Comparison of ENCODE assay signal across 9 mouse cellular contexts in genomic region chr9:50451456-50452218, GRCm38 (mm10). TPM values are rescaled to one million over a fixed set of nuclear protein-coding genes. Genes with fewer than 3 reads are reported as not detected.
DNase-seq lines count a peak whose midpoint lies in the region; ATAC-seq lines count a peak whose summit lies in the region.
"Had no signal": no experiment of that assay in that cellular context is flagged by ENCODE, and none has a peak within 500 bp of the region (broad histone marks: within the 10 kb centered on the region; RNA-seq: fewer than 3 reads in every experiment).

No protein-coding gene starts in this region.

- H3K27me3 ChIP-seq in heart, embryonic 15.5 days: no peaks in the 10 kb centered on the region
- no peaks in the 10 kb centered on the region for H3K27me3 ChIP-seq in neural tube, embryonic 11.5 days (ENCODE audit: control insufficient read depth, insufficient read depth, low read length)
- H3K27me3 ChIP-seq: Patski had no signal

- H3K4me1 ChIP-seq in heart, embryonic 15.5 days (replicated peaks): 0 out of 2 replicates have a peak, but pooled peaks cover 3% of the 10 kb centered on the region
- H3K4me1 ChIP-seq in neural tube, embryonic 11.5 days (ENCODE audit: control insufficient read depth, insufficient read depth, low read length): no peaks in the 10 kb centered on the region

- DNase-seq in heart, postnatal 4 days: no peak
- DNase-seq in cerebellum, postnatal 14 days: peak; percentile 70 to 79
- DNase-seq in frontal cortex, postnatal 10 days (ENCODE audit: low spot score in 2 of 2): peak; percentile 29 to 48
- DNase-seq in left cerebral cortex, postnatal 4 days: peak; percentile 84
- peak; percentile 36 for DNase-seq in neural tube, embryonic 11.5 days (ENCODE audit: low spot score)
- DNase-seq in adrenal gland, adult 8-10 months: no peak
- no peak for DNase-seq in spleen, adult 12 weeks (ENCODE audit: low spot score)

- H3K4me2 ChIP-seq in heart, embryonic 15.5 days: peak overlapping the region; percentile 38
- H3K4me2 ChIP-seq in neural tube, embryonic 11.5 days (ENCODE audit: low read depth): no peak overlapping the region; the same call in 1 of the 2 replicates

- H3K27ac ChIP-seq in heart, embryonic 15.5 days: no peak overlapping the region
- peak overlapping the region; percentile 35; the same call in 1 of the 2 replicates for H3K27ac ChIP-seq in neural tube, embryonic 11.5 days (ENCODE audit: low read depth, low read length)

- no peaks in the 10 kb centered on the region for H3K36me3 ChIP-seq in heart, embryonic 15.5 days
- no peaks in the 10 kb centered on the region for H3K36me3 ChIP-seq in neural tube, embryonic 11.5 days (ENCODE audit: control insufficient read depth, insufficient read depth, low read length)

- WGBS in heart, embryonic 15.5 days: 48% methylated on average over 9 of the region's 9 CpGs
- 57% methylated on average over 9 of the region's 9 CpGs for WGBS in neural tube, embryonic 11.5 days

- H3K4me3 ChIP-seq in heart, embryonic 15.5 days: no peak overlapping the region
- H3K4me3 ChIP-seq in neural tube, embryonic 11.5 days (ENCODE audit: low read depth, low read length): no peak overlapping the region

- no peak for ATAC-seq in heart, embryonic 15.5 days (replicated peaks; ENCODE audit: insufficient number of reproducible peaks, insufficient read depth, low FRiP score, low read depth)
- no peak for ATAC-seq in neural tube, embryonic 11.5 days (ENCODE audit: insufficient read depth, low FRiP score, low TSS enrichment)

- no peaks in the 10 kb centered on the region for H3K9me3 ChIP-seq in heart, embryonic 15.5 days (replicated peaks)
- no peaks in the 10 kb centered on the region for H3K9me3 ChIP-seq in neural tube, embryonic 11.5 days (ENCODE audit: control insufficient read depth, low read length)

- H3K9ac ChIP-seq in heart, embryonic 15.5 days: no peak overlapping the region
- H3K9ac ChIP-seq in neural tube, embryonic 11.5 days (ENCODE audit: low read length): no peak overlapping the region

- intact Hi-C loops in left cerebral cortex, postnatal 4 days (cut with DNase I): no loop called here

RNA-seq across cellular contexts. Expression of gene Plet1, which starts 42.7 kb away (rescaled TPM):
- 0.45 and 1.4 TPM in 2 replicates for polyA plus RNA-seq in heart, embryonic 15.5 days (2015; fragmentation: Nextera tagmentation; extraction: Ambion mirVana)
- total RNA-seq in heart, postnatal 4 days (2021): 1 to 10 TPM in 1 of 2 experiments, under 1 TPM in 1; 0.88 to 1.3 TPM
- total RNA-seq in left cerebral cortex, postnatal 4 days (2021): not detected
- polyA plus RNA-seq in neural tube, embryonic 11.5 days (2014; fragmentation: Nextera tagmentation; extraction: Ambion mirVana): 0.49 and 0.51 TPM in 2 replicates
- under 1 TPM in 2 of 4 experiments, not detected in 2; 0.28 to 0.35 TPM for total RNA-seq in adrenal gland, adult 8-10 months (2022)

Comparison
In these comparisons a context has a peak if more than half of its experiments do, and no peak if none do; other contexts are left out.
1. DNase-seq: peak in cerebellum, postnatal 14 days (2 of 2), frontal cortex, postnatal 10 days (2 of 2), left cerebral cortex, postnatal 4 days (single experiment) and neural tube, embryonic 11.5 days (single experiment); none in heart, postnatal 4 days (single experiment), adrenal gland, adult 8-10 months (single experiment) and spleen, adult 12 weeks (single experiment).